Mouse (Mus musculus): Measurements from ENCODE around the gene Rps5. TPM values are rescaled to one million over a fixed set of nuclear protein-coding genes. Genes with fewer than 3 reads are reported as not detected.

The Rps5 gene
- polyA plus RNA-seq, 1 experiment from 2014 or later: 541 TPM

- no peak overlapping the region for H3K27ac ChIP-seq (replicated peaks)
- no peaks in the 10 kb centered on the region for H3K27me3 ChIP-seq
- WGBS (ENCODE audit: insufficient replicate concordance): 36% methylated on average over 4 of the region's 4 CpGs
- H3K4me2 ChIP-seq: no peak overlapping the region
- no peak for ATAC-seq (ENCODE audit: insufficient read depth)
- no peak overlapping the region for H3K4me3 ChIP-seq (replicated peaks)
- H3K9ac ChIP-seq: no peak overlapping the region
- H3K9me3 ChIP-seq (replicated peaks): no peaks in the 10 kb centered on the region
- peaks cover 26% of the 10 kb centered on the region for H3K4me1 ChIP-seq (replicated peaks)
- no peaks in the 10 kb centered on the region for H3K36me3 ChIP-seq (replicated peaks)
Measured at GRCm38 (mm10) chr7:12959718-12960117, 37.6 kb downstream of the Rps5 start.

DNA sequence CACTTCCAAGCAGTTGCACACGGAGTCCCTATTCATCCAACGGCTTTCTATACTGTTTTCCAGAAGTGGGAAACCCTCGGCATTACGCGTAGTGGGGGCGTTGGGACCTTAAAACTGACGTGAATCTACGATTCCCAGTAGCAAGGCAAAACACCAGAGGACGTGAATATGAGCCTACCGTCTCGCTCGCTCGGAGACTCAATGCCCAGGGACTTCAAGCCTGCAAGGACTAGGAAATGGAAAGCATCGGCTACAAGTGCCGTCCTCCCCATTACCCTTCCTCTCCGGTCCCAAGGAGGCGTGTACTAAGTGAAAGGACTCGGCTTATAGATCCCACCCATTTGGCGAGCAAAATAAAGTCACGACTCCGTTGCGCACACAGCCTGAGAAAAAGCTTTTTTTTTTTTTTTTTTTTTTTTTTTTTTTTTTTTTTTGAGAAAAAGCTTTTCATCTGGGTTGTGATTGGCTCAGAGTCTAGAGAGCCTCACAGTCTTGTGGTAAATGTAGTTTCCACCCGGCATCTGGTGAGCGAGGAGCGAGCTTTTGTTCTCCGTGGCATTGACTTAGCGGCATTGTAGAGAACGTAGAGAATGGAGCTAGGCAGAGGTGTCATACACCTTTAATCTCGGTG, 39.5 kb downstream of the Rps5 start:
- H3K4me2 ChIP-seq: peak overlapping the region; percentile 79
- H3K9me3 ChIP-seq (replicated peaks): no peaks in the 10 kb centered on the region
- ATAC-seq (ENCODE audit: insufficient read depth): peak; percentile 23; the same call in 1 of the 2 replicates
- H3K4me1 ChIP-seq (replicated peaks): peaks cover 42% of the 10 kb centered on the region
- peak overlapping the region; percentile 72 for H3K27ac ChIP-seq (replicated peaks)
- H3K4me3 ChIP-seq (replicated peaks): peak overlapping the region; percentile 66
- H3K9ac ChIP-seq: peak overlapping the region; percentile 66
- no peaks in the 10 kb centered on the region for H3K36me3 ChIP-seq (replicated peaks)
- WGBS (ENCODE audit: insufficient replicate concordance): 2% methylated on average over 29 of the region's 29 CpGs
- no peaks in the 10 kb centered on the region for H3K27me3 ChIP-seq

DNA sequence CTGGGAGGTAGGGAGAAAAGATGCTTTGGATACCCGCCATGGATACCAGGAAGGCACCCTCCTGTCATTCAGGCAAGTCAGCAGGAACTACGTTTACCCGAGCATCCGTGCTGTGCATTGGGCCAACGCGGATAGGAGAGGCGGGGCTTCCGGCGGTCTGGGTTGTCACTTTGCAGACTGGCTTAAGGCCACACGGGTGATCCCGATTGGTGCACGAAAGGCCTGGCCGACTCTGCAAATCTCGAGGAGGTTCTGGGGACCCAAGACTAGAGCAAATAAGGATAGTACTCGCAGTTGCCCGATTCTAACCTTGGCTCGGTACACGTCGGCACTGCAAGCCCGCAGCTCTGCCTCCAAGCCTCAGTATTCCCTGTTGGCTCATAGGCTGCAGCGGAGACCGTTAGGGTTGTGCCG, 43.6 kb downstream of the Rps5 start, which contains the start of gene Zfp324:
TSS of gene Zfp324 (plus strand) at position 161 of the 414 bp plus-strand sequence.
- peak within 1 kb of the TSS; percentile 89 for H3K27ac ChIP-seq (replicated peaks)
- H3K4me1 ChIP-seq (replicated peaks): peaks cover 59% of the 10 kb centered on the region
- H3K27me3 ChIP-seq: no peaks in the 10 kb centered on the region
- peaks cover 22% of the 10 kb centered on the region for H3K36me3 ChIP-seq (replicated peaks)
- H3K9me3 ChIP-seq (replicated peaks): no peaks in the 10 kb centered on the region
- ATAC-seq (ENCODE audit: insufficient read depth): peak; percentile 91
- H3K9ac ChIP-seq: peak within 1 kb of the TSS; percentile 78
- WGBS (ENCODE audit: insufficient replicate concordance): under 1% methylated on average over 23 of the region's 23 CpGs
- H3K4me2 ChIP-seq: peak within 1 kb of the TSS; percentile 96
- peak within 1 kb of the TSS; percentile 73 for H3K4me3 ChIP-seq (replicated peaks)

DNA sequence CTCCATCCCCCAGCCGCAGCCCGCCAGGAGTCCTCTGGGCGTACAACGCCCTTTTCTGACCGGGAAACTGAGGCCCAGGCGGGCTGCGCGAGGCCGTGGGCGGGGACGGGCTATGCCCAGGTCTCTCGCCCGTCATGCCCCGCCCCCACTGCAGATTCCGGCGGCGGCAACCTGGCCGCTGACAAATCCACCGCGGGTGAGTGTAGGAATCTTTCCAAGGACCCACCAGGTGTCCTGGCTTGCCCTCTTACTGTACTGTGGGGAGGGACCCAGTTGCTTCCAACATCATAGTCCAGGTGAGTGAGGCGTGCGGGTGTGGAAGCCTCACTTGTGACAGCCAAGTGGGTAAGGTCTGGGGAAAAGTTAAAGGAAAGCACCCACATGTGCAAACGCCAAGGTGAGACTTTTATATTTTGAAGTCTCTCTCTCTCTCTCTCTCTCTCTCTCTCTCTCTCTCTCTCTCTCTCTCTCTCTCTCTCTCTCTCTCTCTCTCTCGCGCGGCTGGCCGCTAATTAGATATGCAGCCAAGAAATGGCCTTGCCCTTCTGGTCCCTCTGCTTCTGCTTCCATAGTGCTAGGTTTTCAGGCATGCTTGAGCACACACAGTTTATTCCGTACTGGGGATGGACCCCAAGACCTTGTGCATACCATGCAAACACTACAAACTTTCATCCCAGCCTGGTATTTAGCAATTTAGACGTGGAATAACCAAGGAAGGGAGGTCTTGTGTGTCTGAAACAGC, 44.2 kb downstream of the Rps5 start:
- Histone ChIP-seq H3K27ac (replicated peaks) (peak overlapping the region; percentile 89), H3K4me2 (peak overlapping the region; percentile 96), H3K36me3 (replicated peaks) (peaks cover 28% of the 10 kb centered on the region), H3K9me3 (replicated peaks) (no peaks in the 10 kb centered on the region), H3K4me1 (replicated peaks) (peaks cover 55% of the 10 kb centered on the region), H3K4me3 (replicated peaks) (peak overlapping the region; percentile 73), H3K9ac (peak overlapping the region; percentile 78), H3K27me3 (no peaks in the 10 kb centered on the region)
- peak; percentile 86 for ATAC-seq (ENCODE audit: insufficient read depth)
- WGBS (ENCODE audit: insufficient replicate concordance): 1% methylated on average over 29 of the region's 29 CpGs

- 88% methylated on average over 25 of the region's 25 CpGs for WGBS (ENCODE audit: insufficient replicate concordance)
- no peak for ATAC-seq (ENCODE audit: insufficient read depth)
- Histone ChIP-seq H3K36me3 (replicated peaks) (peaks cover 37% of the 10 kb centered on the region), H3K9me3 (replicated peaks) (no peaks in the 10 kb centered on the region), H3K4me1 (replicated peaks) (peaks cover 31% of the 10 kb centered on the region), H3K4me3 (replicated peaks) (no peak overlapping the region), H3K4me2 (no peak overlapping the region), H3K27ac (replicated peaks) (no peak overlapping the region), H3K9ac (no peak overlapping the region), H3K27me3 (no peaks in the 10 kb centered on the region)
Measured at GRCm38 (mm10) chr7:12970906-12971305, 48.8 kb downstream of the Rps5 start.

Other genes with a start within 250 kb of the Rps5 start
- gene Vmn2r55, start 237.3 kb upstream of the Rps5 start, polyA plus RNA-seq (2015; fragmentation: Nextera tagmentation; extraction: Ambion mirVana): not detected in 2 replicates
- not detected in 2 replicates for gene Vmn2r56, start 187.3 kb upstream of the Rps5 start, polyA plus RNA-seq (2015; fragmentation: Nextera tagmentation; extraction: Ambion mirVana)
- 0.24 and 0.44 TPM in 2 replicates for gene Zscan18, start 118.7 kb upstream of the Rps5 start, polyA plus RNA-seq (2015; fragmentation: Nextera tagmentation; extraction: Ambion mirVana)
- 1.6 and 1.9 TPM in 2 replicates for gene Zfp329, start 103.4 kb upstream of the Rps5 start, polyA plus RNA-seq (2015; fragmentation: Nextera tagmentation; extraction: Ambion mirVana)
- gene Zfp110, start 87.5 kb upstream of the Rps5 start, polyA plus RNA-seq (2015; fragmentation: Nextera tagmentation; extraction: Ambion mirVana): 10.8 and 12.3 TPM in 2 replicates
- gene Zfp128, start 41.1 kb upstream of the Rps5 start, polyA plus RNA-seq (2015; fragmentation: Nextera tagmentation; extraction: Ambion mirVana): 0.47 and 0.62 TPM in 2 replicates
- gene Zscan22, start 24.5 kb upstream of the Rps5 start, polyA plus RNA-seq (2015; fragmentation: Nextera tagmentation; extraction: Ambion mirVana): 3.4 and 3.9 TPM in 2 replicates
- gene Rnf225, start 5.1 kb downstream of the Rps5 start, polyA plus RNA-seq (2015; fragmentation: Nextera tagmentation; extraction: Ambion mirVana): 0.08 and 0.20 TPM in 2 replicates
- 2.5 and 2.7 TPM in 2 replicates for gene Zfp324, start 43.5 kb downstream of the Rps5 start, polyA plus RNA-seq (2015; fragmentation: Nextera tagmentation; extraction: Ambion mirVana)
- 2.2 and 2.6 TPM in 2 replicates for gene Zfp446, start 55.6 kb downstream of the Rps5 start, polyA plus RNA-seq (2015; fragmentation: Nextera tagmentation; extraction: Ambion mirVana)
- 17.2 and 22.1 TPM in 2 replicates for gene Slc27a5, start 75.9 kb downstream of the Rps5 start, polyA plus RNA-seq (2015; fragmentation: Nextera tagmentation; extraction: Ambion mirVana)
- gene Trim28, start 76.8 kb downstream of the Rps5 start, polyA plus RNA-seq (2015; fragmentation: Nextera tagmentation; extraction: Ambion mirVana): 75.3 and 89.4 TPM in 2 replicates
- gene Zbtb45, start 87.7 kb downstream of the Rps5 start, polyA plus RNA-seq (2015; fragmentation: Nextera tagmentation; extraction: Ambion mirVana): 11.8 and 13.3 TPM in 2 replicates
- 118 and 120 TPM in 2 replicates for gene Chmp2a, start 112.5 kb downstream of the Rps5 start, polyA plus RNA-seq (2015; fragmentation: Nextera tagmentation; extraction: Ambion mirVana)
- 64.5 and 72.3 TPM in 2 replicates for gene Ube2m, start 116.0 kb downstream of the Rps5 start, polyA plus RNA-seq (2015; fragmentation: Nextera tagmentation; extraction: Ambion mirVana)
- 0.37 and 0.44 TPM in 2 replicates for gene Mzf1, start 132.5 kb downstream of the Rps5 start, polyA plus RNA-seq (2015; fragmentation: Nextera tagmentation; extraction: Ambion mirVana)
- not detected in 2 replicates for gene Vmn1r85, start 172.9 kb downstream of the Rps5 start, polyA plus RNA-seq (2015; fragmentation: Nextera tagmentation; extraction: Ambion mirVana)
- gene Vmn1r86, start 197.6 kb downstream of the Rps5 start, polyA plus RNA-seq (2015; fragmentation: Nextera tagmentation; extraction: Ambion mirVana): not detected in 2 replicates
- not detected in 2 replicates for gene Vmn1r87, start 217.9 kb downstream of the Rps5 start, polyA plus RNA-seq (2015; fragmentation: Nextera tagmentation; extraction: Ambion mirVana)
- gene Vmn1r88, start 237.3 kb downstream of the Rps5 start, polyA plus RNA-seq (2015; fragmentation: Nextera tagmentation; extraction: Ambion mirVana): not detected in 2 replicates